Mouse (Mus musculus) embryonic stem cell, embryonic (primary cell): ENCODE results near the gene Ankrd40.

Experiments used
- CTCF ChIA-PET, 4 experiments: fragments of 300-600 bp in 2 of 4; fragments of 350-600 bp in 2 of 4; sonication (Branson Sonifier 250); formaldehyde crosslinking; loops; one replicate each; lab custom pipeline; 2022; ENCODE audit warnings: inconsistent platforms in 2 of 4; lab: Charles Lee
- POLR2A ChIA-PET, 4 experiments: fragments of 300-600 bp in 2 of 4; fragments of 350-600 bp in 2 of 4; sonication (Branson Sonifier 250); formaldehyde crosslinking; loops; one replicate each; lab custom pipeline; 2022; ENCODE audit warnings: antibody characterized with exemption in 4 of 4, inconsistent platforms in 1 of 4; lab: Charles Lee

Gene Ankrd40

DNA sequence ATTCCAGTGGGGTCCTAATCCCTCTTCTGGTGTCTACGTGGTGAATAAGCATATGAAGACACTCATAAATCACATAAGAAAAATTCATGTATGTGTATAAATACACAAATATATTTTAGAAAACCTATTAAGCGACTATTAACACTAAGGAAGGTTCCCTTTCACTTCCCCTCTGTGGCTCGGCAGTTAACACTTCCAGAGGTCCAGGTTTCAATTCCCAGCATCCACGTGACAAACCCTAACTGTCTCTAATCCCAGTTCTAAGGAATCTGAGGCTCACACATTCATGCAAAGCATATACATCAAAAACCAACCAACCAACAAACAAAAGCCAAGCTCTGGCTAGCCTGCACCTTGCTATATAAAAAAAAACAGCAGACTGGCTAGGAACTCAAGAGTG lies 10.3 kb upstream of the Ankrd40 start:
- CTCF ChIA-PET = interaction anchor here in 2 of 4 experiments (0.5 to 1.1 kb wide), 2 partner anchors 12 to 22 kb away, joined by 3 to 4 read pairs; no protein-coding TSS in a partner anchor
- POLR2A ChIA-PET = interaction anchor here (0.6 to 14.0 kb wide), 15 partner anchors 8 to 175 kb away, joined by 3 to 303 read pairs (median 5); partner anchors contain the start of genes Ankrd40 (in 2 of the 4) and Cacna1g (in 1 of the 4)

- ChIA-PET POLR2A (interaction anchor here in 2 of 4 experiments (1.0 to 14.0 kb wide), 10 partner anchors 10 to 106 kb away, joined by 3 to 303 read pairs (median 8); partner anchors contain the start of genes Ankrd40 (in 2 of the 2) and Tob1 (in 1 of the 2)), CTCF (interaction anchor here in 1 of 4 experiments (1.1 to 1.8 kb wide), 3 partner anchors 10 to 14 kb away, joined by 3 to 4 read pairs (median 3); partner anchors contain the start of gene Ankrd40)
Observed at GRCm38 (mm10) chr11:94318056-94318455, 9.7 kb upstream of the Ankrd40 start.

DNA sequence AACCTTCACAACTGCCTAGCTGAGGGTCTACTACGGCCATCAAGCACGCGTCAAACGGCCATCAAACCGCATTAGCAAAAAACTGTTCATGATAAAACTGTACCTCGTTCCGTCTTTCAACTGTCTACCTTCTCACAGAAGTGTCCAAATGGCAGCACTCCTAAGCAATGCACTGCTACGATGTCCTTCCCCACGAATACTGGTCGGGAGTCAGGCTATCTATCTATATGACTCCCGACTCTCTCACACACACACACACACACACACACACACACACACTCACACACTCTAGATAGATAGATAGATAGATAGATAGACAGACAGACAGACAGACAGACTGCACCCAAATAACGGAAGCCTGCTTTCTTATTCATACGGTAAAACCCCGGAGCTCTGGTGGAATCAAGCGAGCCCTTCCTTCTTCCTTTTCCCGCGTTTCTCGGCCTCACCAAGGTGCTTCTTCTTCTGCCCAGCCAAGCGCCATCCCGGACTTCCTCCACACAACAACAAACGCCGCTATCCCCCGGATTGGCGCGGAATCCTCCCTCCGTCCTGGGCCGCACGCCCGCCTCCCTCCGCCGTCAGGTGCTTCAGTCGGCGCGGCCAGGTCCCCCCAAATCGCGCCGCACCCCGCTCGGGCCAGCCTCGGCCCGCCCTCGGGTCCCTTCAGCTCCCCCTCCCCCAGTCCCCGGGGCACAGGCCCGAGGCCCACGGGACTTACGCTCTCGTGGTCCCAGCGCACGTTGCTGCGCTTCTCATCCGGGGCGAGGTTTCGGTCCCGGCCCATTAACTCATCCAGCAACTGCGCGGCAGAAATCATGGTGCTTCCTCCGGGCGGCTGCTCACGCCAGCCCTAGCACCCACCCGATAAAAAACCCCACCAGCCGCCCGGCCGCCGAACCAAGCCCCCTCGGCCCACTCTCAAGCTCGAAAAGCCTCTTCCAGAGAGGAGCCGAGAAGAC lies 6.6 kb upstream of the Ankrd40 start:
- CTCF ChIA-PET = interaction anchor here in 2 of 4 experiments (0.5 to 0.8 kb wide), 2 partner anchors 188 to 206 kb away, joined by 3 to 4 read pairs; no protein-coding TSS in a partner anchor
- POLR2A ChIA-PET = interaction anchor here (0.6 to 14.0 kb wide), 43 partner anchors 8 to 403 kb away, joined by 3 to 303 read pairs (median 4); partner anchors contain the start of genes Tob1 (in 3 of the 4), Ankrd40 (in 1 of the 4), Epn3 (in 1 of the 4) and Nme2 (in 1 of the 4)

GRCm38 (mm10) chr11:94321931-94322400 lies 5.8 kb upstream of the Ankrd40 start, which contains the start of gene Luc7l3:
Luc7l3 (minus strand) TSS chr11:94321988.
- ChIA-PET POLR2A (interaction anchor here in 3 of 4 experiments (0.6 to 14.0 kb wide), 36 partner anchors 8 to 394 kb away, joined by 3 to 303 read pairs (median 4); partner anchors contain the start of genes Tob1 (in 3 of the 3) and Epn3 (in 1 of the 3)), CTCF (interaction anchor here in 1 of 4 experiments (0.5 kb wide), 1 partner anchor 206 kb away, joined by 3 read pairs; no protein-coding TSS in a partner anchor)

DNA sequence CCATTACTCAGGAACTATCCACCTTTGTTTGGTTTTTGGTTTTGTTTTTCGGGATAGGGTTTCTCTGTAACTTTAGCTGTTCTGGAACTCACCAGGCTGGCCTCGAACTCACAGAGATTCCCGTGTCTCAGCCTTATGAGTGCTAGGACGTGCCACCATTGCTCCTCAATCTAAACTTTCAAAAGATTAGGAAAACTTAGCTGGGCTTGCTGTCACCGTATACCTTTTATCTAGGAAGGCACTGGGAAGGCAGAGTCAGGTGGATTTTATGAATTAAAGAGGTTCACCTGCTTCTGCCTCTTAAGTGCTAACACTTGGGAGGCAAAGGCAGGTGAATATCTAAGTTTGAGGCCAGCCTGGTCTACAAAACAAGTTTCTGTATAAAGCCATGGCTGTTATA lies 5.2 kb upstream of the Ankrd40 start:
- POLR2A ChIA-PET = interaction anchor here in 3 of 4 experiments (0.6 to 14.0 kb wide), 31 partner anchors 9 to 394 kb away, joined by 3 to 303 read pairs (median 4); partner anchors contain the start of genes Tob1 (in 3 of the 3) and Epn3 (in 1 of the 3)

DNA sequence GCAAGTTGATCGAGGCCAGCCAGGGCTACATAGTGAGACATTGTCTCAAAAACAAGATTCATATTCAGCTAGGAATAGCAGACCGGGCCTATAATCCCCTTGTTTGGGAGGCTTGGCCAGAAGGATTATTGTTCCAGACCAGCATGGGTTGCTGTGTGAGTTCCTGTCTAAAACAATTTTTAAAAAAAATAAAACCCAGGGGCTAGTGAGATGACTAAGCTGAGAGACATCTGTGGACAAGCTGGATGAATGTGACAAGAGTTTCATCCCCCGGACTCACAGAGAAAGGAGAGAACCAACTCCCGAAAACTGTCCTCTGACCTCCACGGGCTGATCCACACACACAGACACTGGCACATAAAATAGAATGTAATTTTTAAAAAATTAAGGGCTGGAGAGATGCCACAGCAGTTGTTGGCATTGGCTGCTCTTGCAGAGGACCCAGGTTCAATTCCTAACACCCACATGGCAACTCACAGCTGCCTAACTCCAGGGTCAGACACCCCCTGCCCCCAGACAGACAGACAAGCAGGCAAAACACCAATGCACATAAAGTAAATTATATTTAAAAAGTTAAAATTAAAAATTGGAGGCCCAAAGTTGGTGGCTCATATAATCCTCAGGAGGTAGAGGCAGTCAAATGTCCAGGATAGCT lies 4.4 kb upstream of the Ankrd40 start:
- ChIA-PET CTCF (interaction anchor here in 1 of 4 experiments (0.5 kb wide), 1 partner anchor 171 kb away, joined by 8 read pairs; no protein-coding TSS in a partner anchor), POLR2A (interaction anchor here in 3 of 4 experiments (0.6 to 14.0 kb wide), 14 partner anchors 10 to 435 kb away, joined by 3 to 303 read pairs (median 4); partner anchors contain the start of gene Tob1 (in 2 of the 3))

More for the DNA sequence above, 5.2 kb upstream of the Ankrd40 start:
- CTCF ChIA-PET = interaction anchor here in 1 of 4 experiments (0.6 kb wide), 1 partner anchor 163 kb away, joined by 3 read pairs; the partner anchor contains the start of gene Spata20

DNA sequence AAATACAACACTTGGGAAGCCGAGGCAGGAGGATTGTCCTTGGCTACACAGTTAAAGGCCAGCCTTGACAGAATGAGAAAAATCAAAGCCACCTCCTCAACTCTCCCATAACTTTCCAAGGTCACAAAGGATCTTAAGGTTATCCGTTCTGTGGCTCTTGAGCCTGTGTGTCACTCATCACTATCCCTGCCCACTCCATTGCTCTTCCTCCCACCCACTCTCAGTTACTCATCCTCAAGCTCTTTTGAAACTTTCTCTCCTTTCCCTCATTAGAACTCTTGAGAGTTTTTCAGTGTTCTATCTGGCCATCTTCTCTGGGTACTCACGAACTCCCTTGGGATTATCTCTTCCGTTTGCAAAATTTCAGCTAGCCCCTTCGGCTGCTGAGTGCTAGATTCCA lies 3.2 kb upstream of the Ankrd40 start:
- POLR2A ChIA-PET = interaction anchor here in 2 of 4 experiments (0.6 to 6.2 kb wide), 5 partner anchors 8 to 114 kb away, joined by 3 to 51 read pairs (median 6); partner anchors contain the start of gene Tob1 (in 1 of the 2)
- CTCF ChIA-PET = interaction anchor here in 2 of 4 experiments (0.5 to 1.1 kb wide), 3 partner anchors 19 to 303 kb away, joined by 3 to 4 read pairs (median 3); no protein-coding TSS in a partner anchor

DNA sequence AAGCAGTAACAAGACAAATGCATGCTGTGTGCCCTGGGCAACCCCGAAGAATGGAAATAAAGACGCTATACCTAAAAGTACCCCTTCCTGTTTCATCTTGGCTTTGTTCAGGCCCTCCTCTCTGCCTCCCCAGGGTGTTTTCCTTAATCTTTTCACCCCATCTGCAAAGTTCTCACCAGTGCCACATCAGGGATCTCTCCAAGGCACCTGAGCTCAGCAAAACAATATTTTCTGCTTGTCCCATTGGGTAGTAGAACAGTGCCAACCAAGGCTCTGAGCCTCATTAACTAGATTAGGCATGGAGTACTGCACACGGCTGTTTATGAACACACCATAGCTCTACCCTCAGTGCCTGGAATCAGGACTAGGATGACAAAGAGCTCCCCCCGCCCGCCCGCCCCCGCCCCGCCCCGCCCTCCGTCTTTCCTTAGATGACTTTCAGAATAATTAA lies 815 bp upstream of the Ankrd40 start:
- CTCF ChIA-PET = interaction anchor here (0.6 to 1.9 kb wide), 7 partner anchors 8 to 357 kb away, joined by 3 to 7 read pairs (median 4); partner anchors contain the start of gene Spata20 (in 1 of the 4)

DNA sequence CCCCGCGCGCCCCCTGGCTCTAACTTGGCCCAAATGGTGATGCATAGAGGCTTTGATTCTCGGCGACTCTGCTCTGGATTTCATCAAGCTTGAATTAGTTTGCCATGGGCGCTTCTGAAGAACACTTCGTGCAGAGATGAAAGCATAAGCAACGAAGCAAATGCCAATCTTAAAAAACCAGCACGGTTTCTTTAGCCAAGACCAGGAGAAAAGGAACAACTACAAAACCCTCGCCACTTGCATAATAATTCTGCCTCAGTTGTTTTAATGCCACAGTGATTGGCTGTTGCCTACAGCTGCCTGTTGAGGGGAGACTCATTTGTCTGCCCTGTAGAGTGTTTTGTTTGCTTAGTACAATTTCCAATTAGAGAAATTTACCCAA lies 834 bp downstream of the Ankrd40 start:
- ChIA-PET POLR2A (interaction anchor here in 3 of 4 experiments (0.6 to 5.0 kb wide), 26 partner anchors 11 to 775 kb away, joined by 3 to 91 read pairs (median 4); partner anchors contain the start of genes Spata20 (in 2 of the 3), Cacna1g (in 1 of the 3), Gm20390 (in 1 of the 3) and Lrrc59 (in 1 of the 3)), CTCF (interaction anchor here in 3 of 4 experiments (0.5 to 1.9 kb wide), 8 partner anchors 11 to 220 kb away, joined by 3 to 6 read pairs (median 4); no protein-coding TSS in a partner anchor)

More for the DNA sequence above, 815 bp upstream of the Ankrd40 start:
- POLR2A ChIA-PET = interaction anchor here (0.6 to 5.0 kb wide), 44 partner anchors 10 to 359 kb away, joined by 3 to 91 read pairs (median 4); partner anchors contain the start of genes Tob1 (in 3 of the 4), Cacna1g (in 1 of the 4), Chad (in 1 of the 4) and Gm20390 (in 1 of the 4)

- POLR2A ChIA-PET = interaction anchor here in 3 of 4 experiments (0.6 to 5.0 kb wide), 21 partner anchors 8 to 361 kb away, joined by 3 to 91 read pairs (median 4); partner anchors contain the start of genes Spata20 (in 2 of the 3), Tob1 (in 2 of the 3), Gm20390 (in 1 of the 3) and Luc7l3 (in 1 of the 3)
- CTCF ChIA-PET = interaction anchor here (0.6 to 1.7 kb wide), 24 partner anchors 9 to 1139 kb away, joined by 3 to 12 read pairs (median 4); partner anchors contain the start of gene Spata20 (in 2 of the 4)
Observed at GRCm38 (mm10) chr11:94329270-94329891, 1.6 kb downstream of the Ankrd40 start.

- ChIA-PET POLR2A (interaction anchor here in 2 of 4 experiments (0.8 to 5.0 kb wide), 14 partner anchors 8 to 240 kb away, joined by 3 to 91 read pairs (median 4); partner anchors contain the start of genes Luc7l3 (in 2 of the 2), Spata20 (in 1 of the 2) and Tob1 (in 1 of the 2)), CTCF (interaction anchor here in 3 of 4 experiments (0.6 to 1.7 kb wide), 8 partner anchors 9 to 197 kb away, joined by 3 to 12 read pairs (median 4); partner anchors contain the start of gene Spata20 (in 2 of the 3))
Observed at GRCm38 (mm10) chr11:94330211-94330610, 2.4 kb downstream of the Ankrd40 start.

GRCm38 (mm10) chr11:94332726-94333125 lies 4.9 kb downstream of the Ankrd40 start:
- POLR2A ChIA-PET = interaction anchor here in 2 of 4 experiments (0.9 to 1.8 kb wide), 2 partner anchors 19 kb away, joined by 3 to 5 read pairs; no protein-coding TSS in a partner anchor
- CTCF ChIA-PET = interaction anchor here in 1 of 4 experiments (1.1 kb wide), 1 partner anchor 25 kb away, joined by 3 read pairs; no protein-coding TSS in a partner anchor

DNA sequence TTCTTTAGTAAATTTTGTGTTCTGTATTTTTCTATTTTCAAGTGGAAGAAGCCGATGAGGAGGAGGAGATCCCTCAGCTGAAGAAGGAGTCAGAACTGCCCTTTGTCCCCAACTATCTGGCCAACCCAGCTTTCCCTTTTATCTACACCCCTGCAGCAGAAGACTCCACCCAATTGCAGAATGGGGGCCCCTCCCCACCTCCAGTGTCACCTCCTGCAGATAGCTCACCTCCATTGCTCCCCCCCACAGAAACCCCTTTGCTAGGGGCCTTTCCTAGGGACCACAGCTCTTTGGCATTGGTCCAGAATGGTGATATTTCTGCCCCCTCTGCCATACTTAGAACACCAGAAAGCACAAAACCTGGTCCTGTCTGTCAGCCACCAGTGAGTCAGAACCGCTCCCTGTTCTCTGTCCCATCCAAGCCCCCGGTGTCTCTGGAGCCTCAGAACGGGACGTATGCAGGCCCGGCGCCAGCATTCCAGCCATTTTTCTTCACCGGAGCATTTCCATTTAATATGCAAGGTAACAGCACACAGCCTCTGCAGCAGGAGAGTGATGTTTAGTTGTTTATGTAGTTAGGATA lies 6.7 kb downstream of the Ankrd40 start:
- ChIA-PET CTCF (interaction anchor here in 1 of 4 experiments (0.5 kb wide), 1 partner anchor 240 kb away, joined by 3 read pairs; no protein-coding TSS in a partner anchor), POLR2A (interaction anchor here in 2 of 4 experiments (0.6 to 1.8 kb wide), 7 partner anchors 10 to 124 kb away, joined by 3 to 6 read pairs (median 4); partner anchors contain the start of genes Luc7l3 (in 1 of the 2) and Tob1 (in 1 of the 2))

- CTCF ChIA-PET = interaction anchor here in 1 of 4 experiments (2.6 kb wide), 1 partner anchor 149 kb away, joined by 12 read pairs; the partner anchor contains the start of gene Spata20
Observed at GRCm38 (mm10) chr11:94336551-94336950, 8.8 kb downstream of the Ankrd40 start.

More at GRCm38 (mm10) chr11:94336551-94336950, 8.8 kb downstream of the Ankrd40 start:
- POLR2A ChIA-PET = interaction anchor here in 2 of 4 experiments (0.6 to 1.2 kb wide), 3 partner anchors 76 to 134 kb away, joined by 3 to 4 read pairs (median 3); no protein-coding TSS in a partner anchor
